Mouse (Mus musculus) retina, embryonic 14.5 days (tissue): Measurements from ENCODE around the gene Snx30.

Experiments used
- DNase-seq: peaks from one replicate; pipeline ENCODE4 v3.0.0-alpha.2; 2015; ENCODE audit warnings: low spot score

Snx30 gene

DNA sequence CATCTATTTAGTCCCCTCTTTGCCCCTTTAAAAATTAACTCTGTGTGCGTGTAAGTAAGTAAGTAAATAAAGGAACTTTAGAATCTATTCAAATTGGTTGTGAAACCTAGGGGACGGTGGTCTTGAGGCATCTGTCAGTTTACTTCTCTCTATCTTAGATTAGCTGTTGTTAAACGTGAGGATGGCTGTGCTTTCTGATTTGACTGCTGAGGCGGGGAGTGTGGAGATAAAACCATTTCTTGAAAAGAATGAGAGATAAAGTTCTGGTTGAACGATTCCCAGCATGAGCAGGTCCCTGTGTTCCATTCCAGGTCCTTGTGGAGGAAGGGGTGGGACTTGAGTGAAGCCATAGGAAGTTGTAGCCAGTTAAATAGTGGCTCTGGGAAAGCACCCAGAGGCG, 67.6 kb downstream of the Snx30 start:
- DNase-seq = no peak

DNA sequence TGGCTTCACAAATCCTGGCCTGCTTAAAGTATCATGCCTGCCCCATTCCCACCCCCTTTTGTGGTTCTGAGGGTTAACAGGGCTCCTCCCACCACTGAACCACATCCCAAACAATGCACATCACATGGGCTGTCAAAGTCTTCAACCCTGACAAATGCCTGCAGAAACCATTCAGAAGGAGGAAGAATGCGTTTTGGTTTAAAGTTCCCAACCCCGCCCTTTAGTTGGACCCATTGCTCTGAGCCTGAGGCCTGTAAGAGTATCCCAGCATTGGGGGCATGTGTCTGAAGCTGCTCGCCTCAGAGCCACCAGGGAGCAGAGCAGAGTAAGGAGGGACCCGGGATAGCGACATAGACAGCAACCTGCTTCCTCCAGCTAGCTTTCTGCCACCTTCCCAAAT, 68.2 kb downstream of the Snx30 start:
- DNase-seq = no peak

DNA sequence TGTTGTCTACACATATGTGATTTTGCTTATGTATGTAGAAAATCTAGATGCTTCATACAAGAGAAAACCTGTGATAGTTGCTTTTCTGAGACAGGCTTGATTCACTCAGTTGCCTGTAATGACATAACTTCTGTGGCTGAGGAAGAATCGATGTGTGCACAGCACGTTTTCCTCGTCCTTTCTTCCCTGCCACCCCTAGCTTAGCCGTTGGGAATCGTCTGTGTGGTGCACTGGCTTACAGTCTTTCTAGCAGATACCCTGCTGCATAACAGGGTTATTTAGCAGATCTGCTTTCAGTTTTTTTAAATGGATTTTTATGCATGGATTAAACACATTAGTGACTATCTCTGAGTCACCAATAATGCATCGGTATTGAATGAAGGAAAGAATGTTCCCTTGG, 70.9 kb downstream of the Snx30 start:
- DNase-seq = no peak

DNA sequence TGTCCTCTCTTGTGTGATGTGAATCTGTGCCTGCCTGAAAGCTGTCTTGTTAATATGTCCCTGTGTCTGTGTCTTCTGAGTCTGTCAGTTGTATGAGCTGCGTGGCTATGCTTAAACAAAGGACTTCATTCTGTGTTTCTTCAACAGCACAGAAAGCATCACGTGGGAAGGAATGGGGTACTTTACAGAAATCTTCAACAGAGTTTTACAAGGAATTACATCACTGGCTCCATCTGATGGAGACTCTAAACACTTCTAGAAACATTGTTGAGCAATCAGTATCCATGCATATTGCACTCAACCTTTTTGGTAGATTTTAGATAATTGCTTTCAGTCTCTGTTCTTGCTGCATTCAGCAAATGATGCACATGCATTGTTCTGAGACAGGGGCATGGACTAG, 71.4 kb downstream of the Snx30 start:
- DNase-seq = no peak

DNA sequence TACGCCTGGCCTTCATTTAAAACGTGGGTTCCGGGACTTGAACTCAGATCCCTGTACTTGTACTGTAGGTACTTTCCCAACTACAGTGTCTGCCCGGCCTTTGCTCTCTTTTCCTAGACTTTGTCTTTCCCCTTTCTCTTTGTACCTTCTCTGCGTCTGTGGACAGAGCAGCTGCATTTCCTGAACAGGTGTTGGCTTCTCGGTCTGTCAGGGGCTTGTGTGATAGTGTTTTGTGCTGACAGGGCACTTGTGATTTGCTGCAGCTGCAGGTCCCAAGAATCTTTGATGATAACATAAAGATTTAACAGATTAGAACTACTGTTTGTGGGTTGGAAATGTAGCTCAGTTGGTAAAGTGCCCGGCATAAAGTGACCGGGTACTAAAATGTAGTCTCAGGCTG, 73.0 kb downstream of the Snx30 start:
- DNase-seq = no peak

DNA sequence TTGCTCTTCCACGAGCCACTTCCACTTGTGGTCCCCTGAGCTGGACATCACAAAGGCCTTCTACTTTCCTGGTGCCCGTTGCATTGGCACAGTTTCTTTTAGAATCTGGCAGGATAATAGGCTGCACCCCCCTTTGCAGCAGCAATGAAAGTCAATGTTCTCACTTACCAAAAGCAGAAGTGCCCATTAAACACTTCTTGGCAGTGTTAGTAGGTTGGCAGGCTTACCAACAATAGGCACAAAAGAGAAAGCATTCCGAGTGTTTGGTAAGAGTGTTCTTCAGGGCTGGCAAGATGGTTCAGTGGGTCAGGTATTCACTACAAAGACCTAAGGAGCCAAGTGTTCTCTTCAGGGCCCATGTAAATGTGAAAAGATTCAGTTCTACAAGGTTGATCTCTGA, 73.8 kb downstream of the Snx30 start:
- DNase-seq = no peak

DNA sequence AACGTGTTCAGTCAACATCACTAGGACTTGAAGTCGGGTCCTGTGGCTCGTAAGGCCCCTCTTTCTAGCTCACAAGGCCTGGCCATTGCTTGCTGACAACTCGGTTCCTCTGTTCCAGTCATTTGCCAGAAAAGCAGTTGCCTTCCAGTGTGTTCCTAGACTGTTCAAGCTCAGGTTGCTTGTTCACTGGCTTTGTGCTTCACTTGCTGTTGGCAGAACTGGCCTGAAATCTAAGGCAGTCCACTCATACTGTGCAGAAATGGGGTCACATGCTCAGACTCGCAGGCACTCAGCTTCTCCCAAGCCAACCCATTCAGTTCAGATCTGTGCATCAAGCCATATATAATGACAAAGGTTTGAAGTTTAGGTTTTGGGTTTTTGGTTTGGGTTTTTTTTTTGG, 75.1 kb downstream of the Snx30 start:
- DNase-seq = no peak

DNA sequence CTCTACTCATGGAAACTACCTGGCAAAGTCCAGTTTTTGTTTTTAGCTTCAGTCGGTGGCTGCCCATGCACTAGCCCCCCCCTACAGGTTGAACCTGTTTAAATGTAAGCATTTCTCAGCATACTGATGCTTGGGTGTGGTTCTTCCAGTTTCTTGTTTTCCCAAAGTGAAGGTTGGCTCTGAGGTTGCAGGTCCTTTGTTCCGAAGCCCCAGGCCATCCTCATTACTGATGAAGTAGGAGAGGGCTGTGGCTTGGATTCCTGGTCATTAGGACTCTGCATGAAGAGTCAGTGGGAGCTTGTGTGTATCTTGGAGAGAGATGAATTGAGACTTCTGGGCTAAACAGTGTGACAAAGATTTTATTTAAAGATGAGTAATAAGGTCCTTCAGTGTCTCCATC, 75.6 kb downstream of the Snx30 start:
- DNase-seq = no peak

DNA sequence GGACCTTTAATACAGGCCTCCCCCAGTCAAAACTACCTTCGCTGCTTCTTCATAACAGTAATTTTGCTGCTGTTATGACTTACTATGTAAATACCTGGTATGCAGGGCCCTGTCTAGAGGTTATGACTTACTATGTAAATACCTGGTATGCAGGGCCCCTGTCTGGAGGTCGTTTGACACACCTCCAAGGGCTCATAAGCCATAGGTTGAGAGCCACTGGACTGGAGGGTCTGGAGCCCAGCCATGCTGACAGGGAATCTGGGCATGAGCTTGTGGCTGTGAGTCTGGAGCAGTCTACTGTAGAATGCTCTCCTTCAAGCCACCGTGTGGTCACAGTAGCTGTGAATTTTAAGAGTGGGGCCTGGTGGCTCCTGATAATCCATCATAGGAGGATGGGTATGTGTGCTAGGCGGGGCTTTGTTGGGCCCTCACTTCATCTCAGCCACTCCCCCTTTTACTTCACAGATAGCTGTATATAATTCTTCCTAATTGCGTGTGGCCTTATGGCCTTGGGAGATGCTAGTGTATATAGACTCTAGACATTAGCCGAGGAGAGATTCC, 78.6 kb downstream of the Snx30 start:
- no peak for DNase-seq

DNA sequence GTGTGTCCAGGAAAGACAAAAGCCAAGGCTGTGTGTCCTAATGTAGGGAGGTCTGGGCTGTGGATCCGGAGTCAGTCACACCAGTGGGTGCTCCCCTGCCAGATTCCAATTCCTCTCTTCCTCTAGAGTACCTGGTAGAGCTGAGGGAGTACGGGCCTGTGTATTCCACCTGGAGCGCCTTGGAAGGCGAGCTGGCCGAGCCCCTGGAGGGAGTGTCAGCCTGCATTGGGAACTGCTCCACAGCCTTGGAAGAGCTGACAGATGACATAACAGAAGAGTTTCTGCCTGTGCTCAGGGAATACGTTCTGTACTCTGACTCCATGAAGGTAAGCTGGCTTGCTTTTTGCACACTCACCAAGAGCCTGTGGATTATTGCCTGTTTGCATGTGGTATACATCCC, 80.6 kb downstream of the Snx30 start:
- DNase-seq = no peak

DNA sequence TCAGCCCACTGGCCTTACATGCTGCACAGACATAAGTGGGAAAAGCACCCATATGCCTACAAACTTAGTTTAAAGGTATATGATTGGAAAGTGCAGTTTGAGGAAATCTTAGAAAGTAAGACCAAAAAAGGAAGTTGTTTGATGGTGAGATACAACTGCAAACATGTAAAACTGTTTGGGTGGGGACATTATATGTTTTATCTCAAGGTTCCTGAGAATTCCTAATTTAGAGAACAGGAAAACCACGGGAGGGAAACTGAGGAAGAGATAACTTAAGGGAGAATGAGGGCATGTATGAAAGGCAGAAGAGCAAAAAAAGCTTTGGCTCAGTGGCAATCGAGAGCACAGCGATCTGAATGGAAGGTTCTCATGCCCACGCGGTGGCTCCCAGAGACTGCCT, 81.4 kb downstream of the Snx30 start:
- no peak for DNase-seq

DNA sequence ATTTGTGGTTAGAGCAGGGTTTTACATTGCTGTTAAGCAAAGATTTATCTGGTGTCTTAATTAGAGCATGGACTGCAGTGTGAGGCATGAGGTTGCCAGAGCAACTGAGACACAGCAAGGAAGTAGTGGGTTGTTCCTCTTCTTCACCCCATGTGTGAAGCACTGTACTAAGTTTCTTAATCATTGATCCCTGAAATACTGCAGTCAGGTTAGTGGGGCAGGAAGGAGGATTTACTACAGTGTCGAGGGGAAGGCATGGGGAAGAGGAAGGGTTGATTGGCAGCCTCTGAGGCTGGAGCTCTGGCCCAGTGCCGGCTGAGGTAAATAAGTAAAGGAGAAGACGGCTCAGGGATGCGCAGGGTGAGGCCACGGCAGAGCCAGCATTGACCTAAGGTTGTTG, 82.4 kb downstream of the Snx30 start:
- DNase-seq = no peak

DNA sequence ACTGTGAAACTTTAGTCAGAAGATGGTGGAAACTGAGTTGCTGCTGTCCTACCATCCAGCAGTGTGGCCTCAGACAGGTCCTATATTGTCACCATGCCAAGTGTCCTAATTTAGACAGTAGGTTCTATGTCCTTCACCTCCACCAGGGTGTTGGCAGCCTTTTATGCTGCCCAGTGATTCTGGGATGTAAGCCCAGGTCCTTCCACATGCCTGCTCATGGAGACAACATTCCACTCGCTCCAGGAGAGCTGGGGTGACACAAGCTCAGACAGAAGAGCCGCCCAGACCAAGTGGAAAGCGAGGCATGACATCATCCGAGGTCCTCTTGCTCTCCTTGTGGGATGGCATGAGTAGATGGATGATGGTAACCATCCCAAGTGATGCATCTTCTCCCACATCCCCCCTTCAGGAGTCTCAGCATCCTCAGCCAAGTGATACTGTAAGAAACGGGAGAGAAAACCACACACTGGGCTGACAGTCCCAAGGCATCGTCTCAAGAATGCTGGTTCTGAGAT, 84.5 kb downstream of the Snx30 start:
- DNase-seq = no peak

DNA sequence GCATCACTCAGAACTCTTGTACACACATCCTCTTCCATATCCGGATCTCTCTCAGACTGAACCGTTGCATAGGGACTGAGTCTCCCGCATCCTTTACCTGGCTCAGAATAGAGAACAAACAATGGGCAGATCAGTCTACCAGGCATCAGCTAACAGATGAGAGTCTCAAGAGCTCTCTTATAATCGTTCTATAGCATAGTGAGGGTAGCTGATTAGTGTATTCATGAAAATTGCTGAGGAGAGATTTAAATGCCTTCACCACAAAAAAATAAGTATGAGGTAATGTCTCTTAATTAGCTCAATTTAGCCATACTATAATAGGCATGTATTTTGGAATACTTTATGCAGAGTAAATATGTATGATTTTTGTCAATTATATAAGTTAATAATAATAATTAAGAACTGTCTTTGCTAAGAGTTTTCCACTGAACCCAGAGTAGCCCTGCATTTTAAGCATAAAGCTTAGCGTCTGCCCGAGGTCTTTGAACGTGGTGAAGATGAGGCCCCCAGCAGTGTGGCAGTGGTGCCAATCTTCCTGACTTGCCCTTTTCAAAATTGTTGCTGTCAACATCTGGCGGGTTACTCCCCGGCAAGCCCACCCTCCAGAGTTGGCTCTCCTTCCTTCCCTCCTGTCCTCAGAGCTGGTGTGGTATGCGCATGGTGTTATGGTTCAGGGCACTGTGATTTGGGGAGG, 86.2 kb downstream of the Snx30 start:
- no peak for DNase-seq

DNA sequence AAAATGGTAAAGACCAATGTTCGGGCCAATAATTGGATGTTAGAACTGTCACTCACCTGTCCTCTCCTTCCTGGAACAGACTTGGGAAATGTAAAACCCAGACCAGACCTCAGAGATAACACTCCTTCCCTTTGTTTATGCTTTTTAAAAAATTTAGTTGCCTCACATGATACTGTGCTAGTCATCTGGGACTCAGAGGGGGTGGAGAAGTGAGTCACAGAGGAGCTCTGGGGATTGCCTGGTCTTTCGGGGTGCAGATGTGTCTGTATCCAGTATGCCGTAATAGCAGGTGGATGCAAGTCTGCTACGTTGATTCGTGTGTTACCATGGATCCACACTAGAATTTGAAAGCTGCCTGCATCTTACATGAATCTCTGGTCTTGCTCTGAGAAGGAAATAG, 87.1 kb downstream of the Snx30 start:
- no peak for DNase-seq

DNA sequence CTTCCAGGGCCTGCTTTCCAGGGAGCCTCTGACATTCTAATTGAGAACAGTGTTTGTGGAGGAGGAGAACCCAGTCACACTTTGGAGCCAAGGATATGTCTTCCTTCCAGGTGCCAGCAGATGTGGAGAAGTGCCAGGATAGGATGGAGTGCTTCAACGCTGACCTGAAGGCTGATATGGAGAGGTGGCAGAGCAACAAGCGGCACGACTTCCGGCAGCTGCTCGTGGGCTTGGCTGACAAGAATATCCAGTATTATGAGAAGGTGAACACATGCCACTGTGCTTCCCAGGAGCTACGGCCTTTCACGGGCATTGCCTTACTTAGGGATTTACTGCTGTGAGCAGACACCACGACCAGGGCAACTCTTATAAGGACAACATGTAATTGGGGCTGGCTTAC, 88.8 kb downstream of the Snx30 start:
- no peak for DNase-seq

DNA sequence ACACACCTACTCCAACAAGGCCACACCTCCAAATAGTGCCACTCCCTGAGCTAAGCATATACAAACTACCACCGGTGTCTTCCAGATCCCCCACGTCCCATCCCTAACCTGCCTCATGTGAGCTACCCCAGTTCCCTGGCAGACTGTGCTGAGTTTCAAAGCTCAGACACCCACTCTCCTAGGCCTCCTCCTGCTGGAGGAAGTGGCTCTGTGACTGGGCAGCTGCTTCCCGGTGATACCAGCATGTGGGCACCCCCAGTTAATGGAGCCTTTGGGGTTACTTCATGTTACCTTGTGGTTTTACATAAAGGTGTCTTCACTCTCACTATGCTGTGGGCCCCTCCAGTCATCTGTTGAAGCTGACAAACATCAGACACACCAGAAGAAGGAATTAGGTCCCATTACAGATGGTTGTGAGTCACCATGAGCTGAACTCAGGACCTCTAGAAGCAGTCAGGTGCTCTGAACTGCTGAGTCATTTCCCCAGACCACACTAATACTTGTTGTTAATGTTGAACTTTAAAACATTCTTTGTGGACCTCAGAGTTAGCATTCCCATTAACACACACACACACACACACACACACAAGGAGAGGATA, 89.4 kb downstream of the Snx30 start:
- no peak for DNase-seq

DNA sequence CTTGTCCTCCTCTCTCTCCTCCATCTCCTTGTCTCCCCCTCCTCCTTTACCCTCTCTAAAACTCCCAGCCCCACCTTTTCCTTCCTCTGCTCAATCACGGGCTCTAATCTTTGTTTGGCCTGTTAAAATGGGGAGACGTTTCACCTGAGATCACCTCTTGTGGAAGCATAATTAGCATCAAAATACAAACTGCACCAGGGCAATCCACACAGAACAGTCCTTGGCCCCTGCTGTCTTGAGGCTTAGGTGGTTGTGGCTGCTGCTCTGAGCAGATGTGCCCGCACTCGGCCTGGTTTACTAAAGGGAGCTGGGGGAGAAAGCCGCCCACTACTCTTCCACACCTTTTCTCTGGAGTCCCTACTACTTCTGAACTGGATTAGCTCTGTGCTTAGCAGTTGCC, 90.4 kb downstream of the Snx30 start:
- DNase-seq = no peak

DNA sequence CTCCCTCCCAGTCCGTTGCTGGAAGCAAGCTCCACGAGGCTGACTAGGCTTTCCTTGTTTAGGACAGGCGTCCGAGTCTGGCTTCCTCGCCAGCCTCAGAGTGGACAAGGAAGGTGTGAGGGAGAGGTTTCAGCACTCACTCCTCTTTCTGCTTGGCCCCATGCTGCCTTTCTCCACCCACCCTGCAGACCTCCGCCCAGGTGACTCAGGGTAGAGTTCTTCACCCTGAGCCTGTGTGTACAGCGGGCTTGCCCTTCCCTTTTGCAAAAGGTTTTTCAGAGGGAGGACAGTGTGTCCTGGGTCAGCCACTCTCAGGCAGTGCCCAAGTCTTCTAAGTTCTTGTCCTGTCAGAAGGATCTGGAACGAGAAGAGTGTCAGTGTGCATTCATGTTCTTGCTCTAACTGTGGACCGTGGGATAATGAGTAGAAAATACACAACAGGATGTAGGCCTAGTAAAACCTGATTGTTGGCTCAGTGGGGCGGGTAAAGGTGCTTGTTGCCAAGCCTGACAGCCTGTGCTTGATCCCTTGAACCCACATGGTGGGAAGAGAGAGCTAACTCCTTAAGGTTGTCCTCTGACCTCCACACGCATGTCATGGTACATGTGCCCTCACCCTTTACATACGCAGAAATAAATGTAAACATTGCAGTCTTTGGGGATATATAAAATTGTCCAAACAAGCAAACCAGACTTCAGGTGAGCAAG, 92.3 kb downstream of the Snx30 start:
- no peak for DNase-seq

DNA sequence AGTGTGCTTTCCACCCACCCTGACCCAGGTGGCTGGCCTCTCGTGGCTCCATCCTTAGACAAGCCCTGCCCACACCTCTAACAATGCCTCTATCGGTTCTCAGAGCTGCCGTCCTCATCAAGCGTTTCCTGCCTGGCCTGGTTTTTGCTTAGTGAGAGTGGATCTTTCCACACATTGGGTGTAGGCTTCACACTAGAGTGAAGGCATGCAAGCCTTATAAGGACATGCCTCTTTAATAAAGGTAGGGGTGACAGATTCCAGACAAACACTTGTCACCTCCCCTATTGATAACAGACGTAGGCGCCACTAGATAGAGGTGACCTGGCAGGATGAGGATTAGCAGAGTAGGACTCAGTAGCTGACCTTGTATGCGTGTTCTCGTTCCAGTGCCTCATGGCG, 92.9 kb downstream of the Snx30 start:
- DNase-seq = no peak

DNA sequence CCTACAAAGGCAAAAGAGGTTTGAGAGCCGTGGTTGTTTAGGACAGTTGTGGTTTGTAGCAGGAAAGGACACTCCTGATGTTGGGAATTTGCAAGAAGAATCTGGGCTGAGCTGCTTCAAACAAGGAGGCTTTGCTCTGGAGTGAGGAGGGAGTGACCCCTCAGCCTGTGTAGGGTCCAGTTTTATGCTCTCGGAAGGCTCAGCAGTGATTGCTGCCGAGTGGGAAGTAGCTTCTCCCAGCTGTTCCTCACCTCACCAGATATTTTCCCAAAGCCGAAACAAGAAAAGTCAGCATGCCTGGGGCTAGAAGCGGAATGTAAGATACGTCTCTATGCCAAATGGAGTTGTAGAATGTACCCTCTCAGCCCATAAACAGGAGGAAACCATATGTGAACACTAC, 96.2 kb downstream of the Snx30 start:
- no peak for DNase-seq

DNA sequence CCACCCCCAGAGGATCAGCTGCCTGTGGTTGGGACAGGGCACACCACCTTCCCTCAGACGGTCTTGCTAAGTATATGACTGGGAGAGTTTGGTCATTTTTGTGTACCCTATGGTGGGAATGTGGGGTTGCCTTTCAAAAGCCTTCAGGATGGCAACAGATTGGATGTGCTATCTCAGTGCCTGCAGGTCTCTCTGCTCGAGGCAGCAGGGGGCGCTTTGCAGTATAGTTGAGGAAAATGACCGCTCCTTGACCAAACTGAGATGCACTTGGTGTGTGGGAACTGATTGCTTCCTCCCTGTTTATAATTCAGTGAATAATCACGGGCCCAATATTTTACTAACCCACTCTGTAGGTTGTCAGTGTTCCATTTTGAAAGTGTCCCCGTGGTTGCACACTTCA, 96.9 kb downstream of the Snx30 start:
- no peak for DNase-seq

DNA sequence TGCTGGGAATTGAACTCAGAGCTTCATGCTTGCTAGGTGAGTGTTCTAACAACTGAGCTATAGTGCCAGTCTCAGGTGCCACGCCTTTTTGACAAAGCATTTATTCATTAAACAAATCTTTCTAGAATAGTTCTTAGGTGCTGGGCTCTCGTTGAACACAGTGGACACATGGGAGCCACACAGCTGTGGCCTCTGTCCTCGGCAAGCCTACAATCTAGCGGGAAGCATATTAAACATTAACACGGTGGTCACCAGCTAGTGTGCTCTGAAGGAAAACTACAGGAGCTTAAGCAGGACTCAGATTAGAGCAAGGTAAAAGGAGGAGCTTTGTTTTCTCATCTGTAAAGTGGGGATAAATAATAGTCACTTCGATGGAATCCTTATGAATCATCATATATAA, 101.5 kb downstream of the Snx30 start:
- DNase-seq = no peak
